Mouse (Mus musculus) skeletal muscle tissue, adult 2 months (tissue): Measurements from ENCODE around the gene Id1.

Source experiments
- DNase-seq: peaks from one replicate; pipeline ENCODE4 v3.0.0-alpha.2; 2012; ENCODE audit warnings: low read depth, low spot score

The Id1 gene

GRCm38 (mm10) chr2:152782656-152783055 is 46.6 kb downstream of the Id1 start:
- no peak for DNase-seq

- no peak for DNase-seq
These were observed 47.2 kb downstream of the Id1 start for GRCm38 (mm10) chr2:152783241-152783640.

GRCm38 (mm10) chr2:152784640-152785039 is 48.6 kb downstream of the Id1 start:
- DNase-seq: no peak

- peak; percentile 80 for DNase-seq
These were observed 49.6 kb downstream of the Id1 start for GRCm38 (mm10) chr2:152785446-152786350.
